Mouse (Mus musculus) T-helper 17 cell (primary cell): Measurements from ENCODE around the gene Pex10.

Experiments
- in situ Hi-C, 2 experiments: fragments of 300-600 bp; cut with MboI, MseI; formaldehyde crosslinking; loops; 1 replicate in 1 of 2; 2 replicates in 1 of 2; pipeline ENCODE4 v1.15.1; 2025; ENCODE audit warnings: high pct_unique_total_duplicates in 2 of 2

Gene Pex10

GRCm38 (mm10) chr4:155090688-155091449 lies 24.1 kb downstream of the Pex10 start:
- in situ Hi-C loops: loop anchor here in 1 of 2 experiments (5.0 kb wide), 1 partner anchor 216 kb away; no protein-coding TSS in a partner anchor

- in situ Hi-C loops: loop anchor here in 1 of 2 experiments (5.0 kb wide), 1 partner anchor 214 kb away; no protein-coding TSS in a partner anchor
Observed at GRCm38 (mm10) chr4:155092718-155093430, 26.1 kb downstream of the Pex10 start.

- in situ Hi-C loops: loop anchor here in 1 of 2 experiments (5.0 kb wide), 1 partner anchor 214 kb away; no protein-coding TSS in a partner anchor
Observed at GRCm38 (mm10) chr4:155093431-155094149, 26.8 kb downstream of the Pex10 start.

GRCm38 (mm10) chr4:155094565-155094964 lies 27.7 kb downstream of the Pex10 start:
- in situ Hi-C loops: loop anchor here in 1 of 2 experiments (5.0 kb wide), 1 partner anchor 213 kb away; no protein-coding TSS in a partner anchor

GRCm38 (mm10) chr4:155095238-155095900 lies 28.6 kb downstream of the Pex10 start:
- in situ Hi-C loops: loop anchor here (5.0 kb wide), 3 partner anchors 52 to 212 kb away; partner anchors contain the start of gene Faap20 (in 2 of the 2)

GRCm38 (mm10) chr4:155095967-155096366 lies 29.2 kb downstream of the Pex10 start:
- in situ Hi-C loops: loop anchor here (5.0 kb wide), 3 partner anchors 51 to 211 kb away; partner anchors contain the start of gene Faap20 (in 2 of the 2)

- in situ Hi-C loops: loop anchor here (5.0 kb wide), 3 partner anchors 50 to 210 kb away; partner anchors contain the start of gene Faap20 (in 2 of the 2)
Observed at GRCm38 (mm10) chr4:155097452-155097851, 30.6 kb downstream of the Pex10 start.

- in situ Hi-C loops: loop anchor here (5.0 kb wide), 3 partner anchors 49 to 209 kb away; partner anchors contain the start of gene Faap20 (in 2 of the 2)
Observed at GRCm38 (mm10) chr4:155098572-155098971, 31.8 kb downstream of the Pex10 start.

- in situ Hi-C loops: no loop called here
Observed at GRCm38 (mm10) chr4:155107886-155108285, 41.1 kb downstream of the Pex10 start.

GRCm38 (mm10) chr4:155109471-155109870 lies 42.7 kb downstream of the Pex10 start:
- in situ Hi-C loops: no loop called here

- in situ Hi-C loops: no loop called here
Observed at GRCm38 (mm10) chr4:155113766-155114410, 47.1 kb downstream of the Pex10 start.

- in situ Hi-C loops: no loop called here
Observed at GRCm38 (mm10) chr4:155116607-155117006, 49.8 kb downstream of the Pex10 start.

- in situ Hi-C loops: no loop called here
Observed at GRCm38 (mm10) chr4:155117396-155117978, 50.7 kb downstream of the Pex10 start.

GRCm38 (mm10) chr4:155118278-155118677 lies 51.5 kb downstream of the Pex10 start:
- in situ Hi-C loops: no loop called here

- in situ Hi-C loops: no loop called here
Observed at GRCm38 (mm10) chr4:155120038-155120437, 53.2 kb downstream of the Pex10 start.

- in situ Hi-C loops: no loop called here
Observed at GRCm38 (mm10) chr4:155120583-155120982, 53.8 kb downstream of the Pex10 start.

- in situ Hi-C loops: no loop called here
Observed at GRCm38 (mm10) chr4:155121222-155121621, 54.4 kb downstream of the Pex10 start.
